Mouse (Mus musculus): ENCODE measurements around the gene Foxk2. TPM values are rescaled to one million over a fixed set of nuclear protein-coding genes. Genes with fewer than 3 reads are reported as not detected.
"Not testable (repeated sequence)": the region's sequence is repeated elsewhere in the genome, so short reads cannot be mapped to it uniquely, and the experiment has no call there.

Gene Foxk2
- polyA plus RNA-seq, 1 experiment: 24.6 TPM

DNA sequence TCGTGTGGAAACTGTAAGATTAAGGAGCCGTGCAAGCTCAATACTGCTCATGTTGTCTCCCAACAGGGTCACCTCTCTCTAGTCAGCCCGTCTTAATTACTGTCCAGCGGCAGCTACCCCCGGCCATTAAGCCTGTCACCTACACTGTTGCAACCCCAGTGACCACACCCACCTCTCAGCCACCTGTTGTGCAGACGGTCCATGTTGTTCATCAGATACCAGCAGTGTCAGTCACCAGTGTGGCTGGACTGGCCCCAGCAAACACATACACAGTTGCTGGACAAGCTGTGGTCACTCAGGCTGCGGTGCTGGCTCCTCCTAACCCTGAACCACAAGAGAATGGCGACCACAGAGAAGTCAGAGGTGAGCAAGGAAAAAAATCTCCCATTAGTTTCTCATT is 38.7 kb downstream of the Foxk2 start:
- H3K27ac ChIP-seq (ENCODE audit: control insufficient read depth, insufficient read depth, low read depth, low read length, poor library complexity): no peak overlapping the region
- no peaks in the 10 kb centered on the region for H3K4me1 ChIP-seq (ENCODE audit: control insufficient read depth, insufficient read depth, low read length)
- 85% methylated on average over 8 of the region's 8 CpGs for WGBS
- TF ChIP-seq POLR2A (IDR thresholded peaks at IDR 0.05; ENCODE audit: borderline replicate concordance, control insufficient read depth, low read depth, low read length) (no peak), CTCF (IDR thresholded peaks at IDR 0.05; ENCODE audit: control insufficient read depth, insufficient read depth, low read length) (no peak)
- no peak overlapping the region for H3K4me3 ChIP-seq (replicated peaks; ENCODE audit: control insufficient read depth, low read depth, low read length)

DNA sequence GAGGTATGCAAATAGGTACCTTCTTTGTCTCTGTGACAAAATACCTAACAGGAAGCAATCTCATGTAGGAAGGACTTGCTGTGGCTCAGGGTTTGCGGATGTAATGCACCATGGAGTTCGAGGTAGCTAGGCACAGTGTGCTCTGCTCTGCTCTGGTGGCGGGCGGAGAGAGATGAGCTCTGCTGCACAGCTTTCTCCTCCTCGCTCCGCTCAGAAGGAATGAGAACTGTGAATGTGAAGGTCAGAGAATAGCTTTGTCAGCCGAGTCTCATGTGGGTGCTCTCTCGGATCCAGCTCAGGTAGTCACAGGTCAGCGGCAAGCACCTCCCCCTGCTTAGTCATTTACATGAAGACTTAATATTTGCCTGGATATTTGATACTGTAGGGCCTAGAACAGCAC is 40.5 kb downstream of the Foxk2 start:
- Histone ChIP-seq H3K4me1 (ENCODE audit: control insufficient read depth, insufficient read depth, low read length) (no peaks in the 10 kb centered on the region), H3K4me3 (replicated peaks; ENCODE audit: control insufficient read depth, low read depth, low read length) (no peak overlapping the region), H3K27ac (ENCODE audit: control insufficient read depth, insufficient read depth, low read depth, low read length, poor library complexity) (no peak overlapping the region)
- 90% methylated on average over 9 of the region's 9 CpGs for WGBS
- TF ChIP-seq CTCF (IDR thresholded peaks at IDR 0.05; ENCODE audit: control insufficient read depth, insufficient read depth, low read length): no peak
- no peak for TF ChIP-seq POLR2A (IDR thresholded peaks at IDR 0.05; ENCODE audit: borderline replicate concordance, control insufficient read depth, low read depth, low read length)

DNA sequence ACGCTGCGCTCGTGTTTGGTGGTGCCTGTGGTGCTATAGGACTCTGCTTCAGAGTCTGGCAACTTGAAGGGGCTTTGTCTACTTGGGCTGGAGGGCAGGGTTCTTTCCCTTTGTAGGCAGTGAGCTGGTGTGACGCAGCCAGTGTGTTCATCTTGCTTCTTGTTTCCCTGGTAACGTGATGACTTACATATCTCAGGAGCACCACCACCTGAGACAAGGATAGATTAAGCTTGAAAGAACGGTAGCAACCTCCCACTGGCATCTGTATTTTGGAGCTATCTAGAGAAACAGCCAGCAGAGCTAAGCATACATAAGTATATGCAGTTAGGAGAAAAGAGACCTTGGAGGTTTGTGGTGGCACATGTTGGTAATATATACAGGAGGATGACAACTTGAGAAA is 45.6 kb downstream of the Foxk2 start:
- Histone ChIP-seq H3K4me3 (replicated peaks; ENCODE audit: control insufficient read depth, low read depth, low read length) (no peak overlapping the region), H3K27ac (ENCODE audit: control insufficient read depth, insufficient read depth, low read depth, low read length, poor library complexity) (no peak overlapping the region), H3K4me1 (ENCODE audit: control insufficient read depth, insufficient read depth, low read length) (no peaks in the 10 kb centered on the region)
- TF ChIP-seq POLR2A (IDR thresholded peaks at IDR 0.05; ENCODE audit: borderline replicate concordance, control insufficient read depth, low read depth, low read length): no peak
- TF ChIP-seq CTCF (IDR thresholded peaks at IDR 0.05; ENCODE audit: control insufficient read depth, insufficient read depth, low read length): no peak
- 85% methylated on average over 6 of the region's 6 CpGs for WGBS

DNA sequence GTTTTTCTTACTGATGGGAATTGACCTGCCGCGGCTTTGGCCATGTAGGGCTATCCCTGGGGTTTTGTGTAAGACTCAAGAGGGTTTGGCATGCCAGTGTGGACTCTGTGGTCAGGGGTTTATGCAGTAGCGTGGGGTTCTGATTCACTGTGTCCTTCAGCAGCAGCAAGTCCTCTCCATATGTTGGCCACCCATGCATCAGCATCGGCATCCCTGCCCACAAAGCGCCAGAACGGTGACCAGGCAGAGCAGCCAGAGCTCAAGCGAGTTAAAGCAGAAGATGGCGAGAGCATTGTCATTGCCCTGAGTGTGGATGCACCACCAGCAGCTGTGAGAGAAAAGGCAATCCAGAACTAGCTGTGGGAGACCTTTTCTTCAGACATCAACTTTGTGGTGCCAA is 46.8 kb downstream of the Foxk2 start:
- Histone ChIP-seq H3K27ac (ENCODE audit: control insufficient read depth, insufficient read depth, low read depth, low read length, poor library complexity) (no peak overlapping the region), H3K4me1 (ENCODE audit: control insufficient read depth, insufficient read depth, low read length) (no peaks in the 10 kb centered on the region), H3K4me3 (replicated peaks; ENCODE audit: control insufficient read depth, low read depth, low read length) (no peak overlapping the region)
- 94% methylated on average over 8 of the region's 8 CpGs for WGBS
- no peak for TF ChIP-seq POLR2A (IDR thresholded peaks at IDR 0.05; ENCODE audit: borderline replicate concordance, control insufficient read depth, low read depth, low read length)
- no peak for TF ChIP-seq CTCF (IDR thresholded peaks at IDR 0.05; ENCODE audit: control insufficient read depth, insufficient read depth, low read length)

GRCm38 (mm10) chr11:121307712-121308111 is 47.9 kb downstream of the Foxk2 start:
- H3K4me3 ChIP-seq (replicated peaks; ENCODE audit: control insufficient read depth, low read depth, low read length); H3K4me1 ChIP-seq (ENCODE audit: control insufficient read depth, insufficient read depth, low read length); H3K27ac ChIP-seq (ENCODE audit: control insufficient read depth, insufficient read depth, low read depth, low read length, poor library complexity): not testable (repeated sequence)
- WGBS: 95% methylated on average over 6 of the region's 6 CpGs

DNA sequence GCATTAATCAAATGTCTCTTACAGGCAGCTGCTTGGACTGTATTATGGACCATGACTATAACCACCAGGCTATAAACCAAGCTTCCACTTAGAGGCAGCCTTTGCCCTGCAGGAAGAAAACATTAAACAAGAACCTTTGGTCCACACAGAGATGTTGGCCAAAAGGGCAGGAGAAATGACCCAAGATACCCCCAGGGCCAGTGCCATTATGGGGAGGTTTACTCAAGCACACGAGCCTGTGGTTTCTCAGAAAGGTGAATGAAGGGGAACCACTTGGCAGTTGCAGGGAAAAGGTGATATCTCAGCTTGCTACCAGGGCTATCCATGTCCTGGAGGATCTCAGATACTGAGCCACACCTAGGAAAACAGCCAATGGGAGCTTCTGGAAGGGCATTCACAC is 66.2 kb downstream of the Foxk2 start:
- Histone ChIP-seq H3K4me1 (ENCODE audit: control insufficient read depth, insufficient read depth, low read length) (no peaks in the 10 kb centered on the region; the same call in 1 of the 2 replicates), H3K4me3 (replicated peaks; ENCODE audit: control insufficient read depth, low read depth, low read length) (no peak overlapping the region), H3K27ac (ENCODE audit: control insufficient read depth, insufficient read depth, low read depth, low read length, poor library complexity) (no peak overlapping the region)
- TF ChIP-seq CTCF (IDR thresholded peaks at IDR 0.05; ENCODE audit: control insufficient read depth, insufficient read depth, low read length): no peak
- TF ChIP-seq POLR2A (IDR thresholded peaks at IDR 0.05; ENCODE audit: borderline replicate concordance, control insufficient read depth, low read depth, low read length): no peak
- WGBS: 31% methylated on average over 1 of the region's 1 CpGs

DNA sequence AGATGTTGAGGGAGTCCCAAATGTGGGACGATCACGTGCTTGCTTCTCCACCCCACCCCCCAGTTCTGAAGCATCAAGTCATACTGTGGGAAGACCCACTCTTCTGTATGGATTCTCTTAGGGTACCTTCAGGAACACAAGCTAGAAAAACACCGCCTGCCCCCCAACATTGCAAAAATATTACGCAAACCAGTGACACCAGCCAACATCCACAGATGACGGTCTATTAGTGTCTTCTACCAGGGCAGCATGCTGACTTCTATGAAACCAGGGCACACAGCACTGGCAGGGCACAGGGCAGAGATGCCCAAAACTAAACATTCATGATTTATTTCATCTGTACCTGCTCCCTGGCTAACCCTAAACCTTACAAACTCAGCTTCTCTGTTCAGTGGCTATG is 66.9 kb downstream of the Foxk2 start:
- H3K27ac ChIP-seq (ENCODE audit: control insufficient read depth, insufficient read depth, low read depth, low read length, poor library complexity): no peak overlapping the region
- 76% methylated on average over 5 of the region's 5 CpGs for WGBS
- TF ChIP-seq POLR2A (IDR thresholded peaks at IDR 0.05; ENCODE audit: borderline replicate concordance, control insufficient read depth, low read depth, low read length) (no peak), CTCF (IDR thresholded peaks at IDR 0.05; ENCODE audit: control insufficient read depth, insufficient read depth, low read length) (no peak)

DNA sequence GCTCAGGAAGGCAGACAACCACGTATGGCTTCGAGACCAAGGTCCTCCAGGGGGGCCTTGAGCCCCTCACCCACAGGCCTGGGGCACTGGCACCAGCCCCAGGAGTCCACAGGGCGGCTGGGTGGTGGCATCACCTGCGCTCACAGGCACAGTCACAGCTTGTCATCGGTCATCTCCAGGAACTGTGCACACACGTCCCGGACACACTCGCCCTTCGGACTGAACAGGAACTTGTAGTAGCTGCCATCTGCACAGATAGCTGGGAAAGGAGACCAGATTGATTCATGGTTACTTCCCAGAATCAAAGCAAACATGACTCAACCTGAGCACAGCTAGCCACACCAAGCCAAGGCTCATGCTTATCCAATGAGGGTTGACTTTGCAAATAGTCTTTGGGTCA is 68.4 kb downstream of the Foxk2 start:
- 92% methylated on average over 9 of the region's 9 CpGs for WGBS

More for the DNA sequence above, 66.9 kb downstream of the Foxk2 start:
- no peak overlapping the region for H3K4me3 ChIP-seq (replicated peaks; ENCODE audit: control insufficient read depth, low read depth, low read length)
- no peaks in the 10 kb centered on the region; the same call in 1 of the 2 replicates for H3K4me1 ChIP-seq (ENCODE audit: control insufficient read depth, insufficient read depth, low read length)

GRCm38 (mm10) chr11:121328619-121329018 is 68.8 kb downstream of the Foxk2 start:
- TF ChIP-seq POLR2A (IDR thresholded peaks at IDR 0.05; ENCODE audit: borderline replicate concordance, control insufficient read depth, low read depth, low read length): no peak
- TF ChIP-seq CTCF (IDR thresholded peaks at IDR 0.05; ENCODE audit: control insufficient read depth, insufficient read depth, low read length): no peak
- H3K4me1 ChIP-seq (ENCODE audit: control insufficient read depth, insufficient read depth, low read length): no peaks in the 10 kb centered on the region; the same call in 1 of the 2 replicates
- H3K4me3 ChIP-seq (replicated peaks; ENCODE audit: control insufficient read depth, low read depth, low read length): no peak overlapping the region
- no peak overlapping the region for H3K27ac ChIP-seq (ENCODE audit: control insufficient read depth, insufficient read depth, low read depth, low read length, poor library complexity)

More for the DNA sequence above, 68.4 kb downstream of the Foxk2 start:
- TF ChIP-seq POLR2A (IDR thresholded peaks at IDR 0.05; ENCODE audit: borderline replicate concordance, control insufficient read depth, low read depth, low read length): no peak
- Histone ChIP-seq H3K4me1 (ENCODE audit: control insufficient read depth, insufficient read depth, low read length) (no peaks in the 10 kb centered on the region; the same call in 1 of the 2 replicates), H3K27ac (ENCODE audit: control insufficient read depth, insufficient read depth, low read depth, low read length, poor library complexity) (no peak overlapping the region), H3K4me3 (replicated peaks; ENCODE audit: control insufficient read depth, low read depth, low read length) (no peak overlapping the region)

All from bone marrow, adult 2 months (tissue).